Mouse (Mus musculus) kidney, postnatal 0 days (tissue): ENCODE data around the gene Il17rd. TPM values are rescaled to one million over a fixed set of nuclear protein-coding genes. Genes with fewer than 3 reads are reported as not detected.

ENCODE experiments used
- ATAC-seq: fragments of 200-750 bp; cut with Nextera tagmentation; replicated peaks from 2 replicates; pipeline ENCODE4 v1.8.0; 2017; ENCODE audit warnings: low read depth, moderate number of reproducible peaks, moderate TSS enrichment, moderate library complexity; ENCODE audit not compliant: low FRiP score
- DNase-seq: peaks from one replicate; pipeline ENCODE4 v3.0.0-alpha.2; 2016; ENCODE audit warnings: low spot score
- H3K27ac ChIP-seq: fragments of 300-500 bp; sonication (generic); 2 replicates; pipeline ENCODE4 v1.5.1; 2014; ENCODE audit warnings: mild to moderate bottlenecking
- H3K27me3 ChIP-seq: fragments of 300-500 bp; sonication (generic); 2 replicates; pipeline ENCODE4 v1.6.1; 2014; ENCODE audit warnings: low read length, mixed read lengths; ENCODE audit not compliant: insufficient read depth
- H3K36me3 ChIP-seq: fragments of 300-500 bp; sonication (generic); 2 replicates; pipeline ENCODE4 v1.6.1; 2014; ENCODE audit warnings: low read length, mixed read lengths; ENCODE audit not compliant: insufficient read depth
- H3K4me1 ChIP-seq: fragments of 300-500 bp; sonication (generic); replicated peaks from 2 replicates; pipeline ENCODE4 v1.6.1; 2014; ENCODE audit warnings: antibody characterized with exemption, low read length, mixed read lengths; ENCODE audit not compliant: insufficient read depth
- H3K4me2 ChIP-seq: fragments of 300-500 bp; sonication (generic); 2 replicates; pipeline ENCODE4 v1.6.1; 2014; ENCODE audit warnings: mild to moderate bottlenecking, low read length, moderate library complexity, mixed read lengths
- H3K4me3 ChIP-seq: fragments of 300-500 bp; sonication (generic); replicated peaks from 2 replicates; pipeline ENCODE4 v1.5.1; 2014; ENCODE audit warnings: low read depth, low read length
- H3K9ac ChIP-seq: fragments of 300-500 bp; sonication (generic); 2 replicates; pipeline ENCODE4 v1.6.1; 2014; ENCODE audit warnings: low read depth, low read length
- H3K9me3 ChIP-seq: fragments of 300-500 bp; sonication (generic); replicated peaks from 2 replicates; pipeline ENCODE4 v1.6.1; 2016; ENCODE audit warnings: low read length, inconsistent platforms, mixed read lengths
- CTCF ChIP-seq: IDR thresholded peaks from 2 replicates; pipeline ENCODE4 v1.5.1; 2016; ENCODE audit warnings: antibody characterized with exemption, low read depth, mild to moderate bottlenecking, moderate library complexity
- WGBS: fragments of 180-500 bp; shearing (Covaris S2); extraction: QIAGEN DNeasy Blood & Tissue Kit; methylation state at CpG from one replicate; pipeline ENCODE4 v1.1.7; 2014; 5-methylcytosine and 5-hydroxymethylcytosine counted together
- polyA plus RNA-seq: library from polyadenylated mRNA; unstranded; fragments of >200 nt; fragmentation: Nextera tagmentation; extraction: Ambion mirVana; gene quantifications from 2 replicates; pipeline ENCODE4 v1.2.1, GENCODE M21; 2015

Gene Il17rd
- polyA plus RNA-seq, 1 experiment from 2014 or later: 3.9 TPM

GRCm38 (mm10) chr14:27114362-27115274 is 75.9 kb downstream of the Il17rd start, which contains the start of gene Arhgef3:
Gene Arhgef3, plus strand, starts transcription at chr14:27114899.
- Histone ChIP-seq H3K4me1 (peaks cover 12% of the 10 kb centered on the region; the same call in 1 of the 2 replicates), H3K36me3 (no peaks in the 10 kb centered on the region), H3K27me3 (no peaks in the 10 kb centered on the region), H3K4me2 (peak within 1 kb of the TSS; percentile 89), H3K4me3 (peak within 1 kb of the TSS; percentile 47), H3K9ac (peak within 1 kb of the TSS; percentile 54), H3K27ac (no peak within 1 kb of the TSS), H3K9me3 (no peaks in the 10 kb centered on the region)
- TF ChIP-seq CTCF: peak; percentile 35; the same call in 1 of the 2 replicates
- WGBS: under 1% methylated on average over 58 of the region's 58 CpGs
- DNase-seq (peak; percentile 71), ATAC-seq (peak; percentile 80)

GRCm38 (mm10) chr14:27115275-27115660 is 76.5 kb downstream of the Il17rd start:
- Histone ChIP-seq H3K4me3 (peak overlapping the region; percentile 47), H3K4me2 (peak overlapping the region; percentile 89), H3K36me3 (no peaks in the 10 kb centered on the region), H3K9me3 (no peaks in the 10 kb centered on the region), H3K27ac (no peak overlapping the region), H3K4me1 (peaks cover 12% of the 10 kb centered on the region; the same call in 1 of the 2 replicates), H3K27me3 (no peaks in the 10 kb centered on the region), H3K9ac (peak overlapping the region; percentile 54)
- WGBS: 18% methylated on average over 11 of the region's 11 CpGs
- no peak for ATAC-seq
- TF ChIP-seq CTCF: no peak
- DNase-seq: peak; percentile 16

- no peak overlapping the region for H3K9ac ChIP-seq
- no peak for TF ChIP-seq CTCF
- H3K4me1 ChIP-seq: peaks cover 12% of the 10 kb centered on the region; the same call in 1 of the 2 replicates
- H3K27ac ChIP-seq: no peak overlapping the region
- no peak overlapping the region for H3K4me3 ChIP-seq
- no peak for ATAC-seq
- H3K4me2 ChIP-seq: no peak overlapping the region
- no peaks in the 10 kb centered on the region for H3K36me3 ChIP-seq
- 66% methylated on average over 6 of the region's 6 CpGs for WGBS
- no peaks in the 10 kb centered on the region for H3K9me3 ChIP-seq
- H3K27me3 ChIP-seq: no peaks in the 10 kb centered on the region
- no peak for DNase-seq
Measured at GRCm38 (mm10) chr14:27115991-27116390, 77.2 kb downstream of the Il17rd start.

- H3K9ac ChIP-seq: no peak overlapping the region
- H3K27ac ChIP-seq: no peak overlapping the region
- ATAC-seq (no peak), DNase-seq (no peak)
- H3K27me3 ChIP-seq: no peaks in the 10 kb centered on the region
- no peak for TF ChIP-seq CTCF
- no peak overlapping the region for H3K4me2 ChIP-seq
- no peaks in the 10 kb centered on the region for H3K36me3 ChIP-seq
- no peaks in the 10 kb centered on the region for H3K9me3 ChIP-seq
- no peak overlapping the region for H3K4me3 ChIP-seq
- peaks cover 12% of the 10 kb centered on the region; the same call in 1 of the 2 replicates for H3K4me1 ChIP-seq
- 83% methylated on average over 4 of the region's 4 CpGs for WGBS
Measured at GRCm38 (mm10) chr14:27116577-27117165, 77.9 kb downstream of the Il17rd start.

- H3K4me3 ChIP-seq: no peak overlapping the region
- 44% methylated on average over 5 of the region's 5 CpGs for WGBS
- no peak overlapping the region for H3K9ac ChIP-seq
- ATAC-seq (no peak), DNase-seq (peak; percentile 13)
- no peaks in the 10 kb centered on the region for H3K27me3 ChIP-seq
- H3K4me2 ChIP-seq: no peak overlapping the region
- no peaks in the 10 kb centered on the region for H3K9me3 ChIP-seq
- H3K36me3 ChIP-seq: no peaks in the 10 kb centered on the region
- H3K4me1 ChIP-seq: peaks cover 13% of the 10 kb centered on the region; the same call in 1 of the 2 replicates
- H3K27ac ChIP-seq: no peak overlapping the region
- TF ChIP-seq CTCF: no peak
Measured at GRCm38 (mm10) chr14:27118546-27118945, 79.8 kb downstream of the Il17rd start.

GRCm38 (mm10) chr14:27122646-27123045 is 83.9 kb downstream of the Il17rd start:
- H3K27me3 ChIP-seq: no peaks in the 10 kb centered on the region
- 0 out of 2 replicates have a peak, but pooled peaks cover 2% of the 10 kb centered on the region for H3K4me1 ChIP-seq
- H3K4me3 ChIP-seq: no peak overlapping the region
- H3K9ac ChIP-seq: no peak overlapping the region
- H3K36me3 ChIP-seq: no peaks in the 10 kb centered on the region
- no peaks in the 10 kb centered on the region for H3K9me3 ChIP-seq
- no peak for TF ChIP-seq CTCF
- no peak for DNase-seq
- no peak overlapping the region for H3K4me2 ChIP-seq
- no peak overlapping the region for H3K27ac ChIP-seq
- 75% methylated on average over 3 of the region's 3 CpGs for WGBS
- no peak; the same call in 1 of the 2 replicates for ATAC-seq
